Mouse (Mus musculus) liver, embryonic 13.5 days (tissue): ENCODE data around the gene Adh6a. TPM values are rescaled to one million over a fixed set of nuclear protein-coding genes. Genes with fewer than 3 reads are reported as not detected.
"Not testable (repeated sequence)": the region's sequence is repeated elsewhere in the genome, so short reads cannot be mapped to it uniquely, and the experiment has no call there.

Experiments used
- ATAC-seq: fragments of 200-750 bp; cut with Nextera tagmentation; 2 replicates; pipeline ENCODE4 v1.8.0; 2017; ENCODE audit warnings: low read depth, mild to moderate bottlenecking, moderate number of reproducible peaks, moderate library complexity
- DNase-seq: peaks from one replicate; pipeline ENCODE4 v3.0.0; 2022
- H3K27ac ChIP-seq: fragments of 300-500 bp; sonication (generic); 2 replicates; pipeline ENCODE4 v1.5.1; 2015; ENCODE audit warnings: moderate library complexity, mild to moderate bottlenecking, inconsistent platforms
- H3K27me3 ChIP-seq: fragments of 300-500 bp; sonication (generic); 2 replicates; pipeline ENCODE4 v1.6.1; 2015; ENCODE audit warnings: mild to moderate bottlenecking, inconsistent platforms
- H3K36me3 ChIP-seq: fragments of 300-500 bp; sonication (generic); 2 replicates; pipeline ENCODE4 v1.6.1; 2015; ENCODE audit warnings: mild to moderate bottlenecking, inconsistent platforms
- H3K4me1 ChIP-seq: fragments of 300-500 bp; sonication (generic); replicated peaks from 2 replicates; pipeline ENCODE4 v1.6.1; 2015; ENCODE audit warnings: inconsistent platforms
- H3K4me2 ChIP-seq: fragments of 300-500 bp; sonication (generic); 2 replicates; pipeline ENCODE4 v1.6.1; 2015; ENCODE audit warnings: inconsistent platforms, mild to moderate bottlenecking, moderate library complexity
- H3K4me3 ChIP-seq: fragments of 300-500 bp; sonication (generic); replicated peaks from 2 replicates; pipeline ENCODE4 v1.5.1; 2015; ENCODE audit warnings: mild to moderate bottlenecking, inconsistent platforms
- H3K9ac ChIP-seq: fragments of 300-500 bp; sonication (generic); 2 replicates; pipeline ENCODE4 v1.6.1; 2015; ENCODE audit warnings: mild to moderate bottlenecking, inconsistent platforms
- H3K9me3 ChIP-seq: fragments of 300-500 bp; sonication (generic); replicated peaks from 2 replicates; pipeline ENCODE4 v1.6.1; 2016; ENCODE audit warnings: inconsistent platforms
- WGBS: fragments of 180-500 bp; shearing (Covaris S2); methylation state at CpG from one replicate; pipeline ENCODE4 v1.1.7; 2015; ENCODE audit not compliant: insufficient replicate concordance; 5-methylcytosine and 5-hydroxymethylcytosine counted together
- polyA plus RNA-seq: library from polyadenylated mRNA; unstranded; fragments of >200 nt; fragmentation: Nextera tagmentation; extraction: Ambion mirVana; gene quantifications from 2 replicates; pipeline ENCODE4 v1.2.1, GENCODE M21; 2015

Adh6a gene
- polyA plus RNA-seq, 1 experiment from 2014 or later = not detected

DNA sequence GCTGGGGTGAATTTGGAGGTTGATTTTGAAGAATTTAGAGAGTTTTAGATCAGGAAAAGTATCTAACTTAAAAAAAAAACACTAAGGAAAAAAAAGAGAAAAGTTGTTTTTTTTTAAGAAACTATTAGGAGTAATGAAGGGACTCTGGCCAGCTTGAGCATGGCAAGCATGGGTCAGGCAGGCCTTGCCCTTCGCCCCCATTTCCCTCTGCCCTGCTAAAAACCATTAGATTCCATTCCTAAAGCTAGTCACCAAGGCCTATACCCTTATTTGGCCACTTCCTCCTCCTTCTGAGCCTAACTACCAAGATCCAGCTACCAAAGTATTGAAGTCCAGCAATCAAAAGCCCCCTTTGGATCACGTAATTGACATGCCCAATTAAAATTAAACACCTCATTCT, 53.1 kb downstream of the Adh6a start:
- H3K4me3 ChIP-seq = no peak overlapping the region
- no peak overlapping the region for H3K4me2 ChIP-seq
- no peaks in the 10 kb centered on the region for H3K27me3 ChIP-seq
- no peaks in the 10 kb centered on the region; the same call in 1 of the 2 replicates for H3K4me1 ChIP-seq
- H3K27ac ChIP-seq = no peak overlapping the region
- ATAC-seq (no peak), DNase-seq (no peak)
- H3K9me3 ChIP-seq = no peaks in the 10 kb centered on the region
- no peaks in the 10 kb centered on the region for H3K36me3 ChIP-seq
- 43% methylated on average over 2 of the region's 2 CpGs for WGBS
- no peak overlapping the region for H3K9ac ChIP-seq

DNA sequence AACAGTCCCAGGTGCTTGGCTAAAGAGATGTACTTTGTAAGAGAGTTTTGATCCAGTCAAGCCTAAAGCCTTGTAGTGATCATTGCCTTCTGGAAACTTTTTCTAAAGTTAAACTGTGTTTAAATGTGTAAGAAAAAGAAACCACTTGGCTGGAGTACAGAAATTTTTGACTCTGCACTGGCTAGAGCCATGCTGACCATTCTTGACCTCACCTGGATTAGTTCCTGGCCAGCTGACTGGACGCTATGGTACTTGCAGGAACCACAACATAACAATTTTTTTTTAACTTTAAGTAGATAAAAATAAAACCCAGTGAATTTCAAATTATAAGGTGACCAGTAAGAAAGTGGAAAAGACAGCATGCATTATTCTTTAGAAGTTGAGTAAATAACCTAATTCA, 56.5 kb downstream of the Adh6a start:
- Histone ChIP-seq H3K27ac (no peak overlapping the region), H3K4me3 (no peak overlapping the region), H3K9ac (no peak overlapping the region), H3K27me3 (no peaks in the 10 kb centered on the region), H3K4me1 (no peaks in the 10 kb centered on the region; the same call in 1 of the 2 replicates), H3K36me3 (no peaks in the 10 kb centered on the region), H3K4me2 (no peak overlapping the region), H3K9me3 (no peaks in the 10 kb centered on the region)
- ATAC-seq (no peak), DNase-seq (no peak)
- 67% methylated on average over 1 of the region's 1 CpGs for WGBS

DNA sequence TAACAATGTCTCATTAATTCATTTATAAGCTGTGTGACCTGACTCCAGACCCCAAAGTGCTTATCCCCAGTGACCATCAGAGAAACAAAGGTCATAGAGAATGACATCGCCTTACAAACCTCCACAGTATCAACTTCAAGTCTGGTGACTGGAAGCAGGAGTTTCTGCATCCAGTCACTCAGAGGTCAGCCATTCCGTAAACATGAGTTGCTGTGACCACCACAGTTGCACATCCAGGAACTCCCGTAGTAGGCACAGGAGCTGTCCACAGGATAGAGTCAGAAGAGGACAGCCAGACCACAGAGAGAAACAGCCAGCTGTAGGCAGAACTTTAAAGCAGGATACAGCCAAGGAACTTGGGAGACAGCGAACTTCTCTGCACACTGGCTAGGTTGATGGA, 57.2 kb downstream of the Adh6a start:
- not testable (repeated sequence) for DNase-seq, H3K27ac ChIP-seq, H3K9ac ChIP-seq, H3K36me3 ChIP-seq, H3K4me1 ChIP-seq, H3K4me2 ChIP-seq, H3K9me3 ChIP-seq, H3K4me3 ChIP-seq, ATAC-seq, H3K27me3 ChIP-seq
- 51% methylated on average over 4 of the region's 4 CpGs for WGBS

DNA sequence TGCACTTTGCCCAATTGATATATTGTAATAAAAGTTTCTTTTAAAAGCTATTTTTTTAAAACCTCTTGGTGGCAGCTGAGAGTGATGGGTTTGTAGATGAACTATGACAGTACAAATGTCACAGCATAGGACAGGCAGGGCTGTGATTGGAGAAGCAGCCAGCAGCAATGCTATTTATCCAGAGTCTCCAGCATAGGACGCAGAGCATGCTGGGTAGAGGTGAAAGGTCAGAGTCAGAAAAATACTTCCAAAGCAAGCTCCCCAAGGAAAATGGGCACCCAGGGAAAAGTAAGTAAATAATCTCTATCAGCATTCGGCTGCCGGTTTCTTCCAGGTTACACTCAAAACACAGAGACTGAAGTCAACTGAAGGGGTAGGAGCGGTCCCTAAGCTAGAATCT, 60.8 kb downstream of the Adh6a start:
- Histone ChIP-seq H3K4me3 (no peak overlapping the region), H3K9ac (no peak overlapping the region), H3K4me2 (no peak overlapping the region), H3K27me3 (no peaks in the 10 kb centered on the region), H3K27ac (no peak overlapping the region), H3K4me1 (no peaks in the 10 kb centered on the region), H3K9me3 (no peaks in the 10 kb centered on the region), H3K36me3 (no peaks in the 10 kb centered on the region)
- DNase-seq = no peak
- ATAC-seq = no peak
- WGBS = 70% methylated on average over 4 of the region's 4 CpGs

DNA sequence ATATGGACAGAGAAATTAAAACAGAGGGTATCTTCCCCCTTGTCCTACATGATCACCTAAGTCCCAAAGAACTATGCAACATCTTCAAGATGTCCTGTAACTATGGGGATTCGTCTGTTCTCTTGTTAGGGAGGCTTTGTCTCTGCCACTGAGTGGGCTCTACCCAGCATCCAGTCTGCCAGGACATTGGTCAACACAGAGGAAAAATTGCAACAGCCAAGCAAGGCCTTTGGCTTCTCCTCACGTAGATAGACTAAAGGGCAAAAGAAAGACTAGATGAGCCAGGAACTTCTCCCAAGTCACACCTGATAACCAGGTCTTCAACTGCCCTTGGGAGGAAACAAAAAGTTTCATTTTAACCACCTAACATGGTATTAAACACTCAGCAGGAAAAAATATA, 62.1 kb downstream of the Adh6a start:
- DNase-seq (no peak), ATAC-seq (no peak)
- Histone ChIP-seq H3K4me2 (no peak overlapping the region), H3K27me3 (no peaks in the 10 kb centered on the region), H3K4me1 (no peaks in the 10 kb centered on the region), H3K4me3 (no peak overlapping the region), H3K9me3 (no peaks in the 10 kb centered on the region), H3K36me3 (no peaks in the 10 kb centered on the region), H3K9ac (no peak overlapping the region), H3K27ac (no peak overlapping the region)
- WGBS = 45% methylated on average over 2 of the region's 2 CpGs

Other genes with a start within 250 kb of the Adh6a start
- gene 1110002E22Rik, start 248.2 kb upstream of the Adh6a start, polyA plus RNA-seq = 0.02 and 0.06 TPM in 2 replicates
- not detected in 2 replicates for gene Gm5105, start 245.9 kb upstream of the Adh6a start, polyA plus RNA-seq
- 7.3 and 8.6 TPM in 2 replicates for gene Trmt10a, start 169.8 kb upstream of the Adh6a start, polyA plus RNA-seq
- 27.4 and 36.9 TPM in 2 replicates for gene Mttp, start 168.3 kb upstream of the Adh6a start, polyA plus RNA-seq
- gene 4930579F01Rik, start 119.5 kb upstream of the Adh6a start, polyA plus RNA-seq = not detected in 2 replicates
- gene Adh7, start 95.5 kb upstream of the Adh6a start, polyA plus RNA-seq = 0.25 and 0.30 TPM in 2 replicates
- gene Adh1, start 52.3 kb upstream of the Adh6a start, polyA plus RNA-seq = 3.0 and 3.4 TPM in 2 replicates
- gene Adh6b, start 28.5 kb downstream of the Adh6a start, polyA plus RNA-seq = 0.35 and 0.51 TPM in 2 replicates
- gene Adh4, start 102.2 kb downstream of the Adh6a start, polyA plus RNA-seq = 0.09 TPM in 1 of 2 replicates, not detected in the other
- gene Adh5, start 129.8 kb downstream of the Adh6a start, polyA plus RNA-seq = 89.4 and 104 TPM in 2 replicates
- gene Metap1, start 176.2 kb downstream of the Adh6a start, polyA plus RNA-seq = 26.1 and 32.0 TPM in 2 replicates
- gene Eif4e, start 212.9 kb downstream of the Adh6a start, polyA plus RNA-seq = 206 and 264 TPM in 2 replicates